Mouse (Mus musculus) midbrain, embryonic 16.5 days (tissue): ENCODE data around the gene Klk9. TPM values are rescaled to one million over a fixed set of nuclear protein-coding genes. Genes with fewer than 3 reads are reported as not detected.
A peak's percentile ranks its signal among the peaks of the same experiment; 100 is the strongest.

ENCODE experiments used
- ATAC-seq: fragments of 200-750 bp; cut with Nextera tagmentation; 2 replicates; pipeline ENCODE4 v1.8.0; 2017; ENCODE audit warnings: moderate TSS enrichment
- H3K27ac ChIP-seq: fragments of 300-500 bp; sonication (generic); 2 replicates; pipeline ENCODE4 v1.5.1; 2014; ENCODE audit warnings: mild to moderate bottlenecking, low read length, mixed read lengths
- H3K27me3 ChIP-seq: fragments of 300-500 bp; sonication (generic); 2 replicates; pipeline ENCODE4 v1.6.1; 2014; ENCODE audit warnings: low read depth, low read length, mixed read lengths; ENCODE audit not compliant: control insufficient read depth, insufficient read depth
- H3K36me3 ChIP-seq: fragments of 300-500 bp; sonication (generic); 2 replicates; pipeline ENCODE4 v1.6.1; 2014; ENCODE audit warnings: mild to moderate bottlenecking, low read length, moderate library complexity, mixed read lengths; ENCODE audit not compliant: control insufficient read depth, insufficient read depth
- H3K4me1 ChIP-seq: fragments of 300-500 bp; sonication (generic); 2 replicates; pipeline ENCODE4 v1.6.1; 2014; ENCODE audit warnings: mild to moderate bottlenecking, low read length, mixed read lengths; ENCODE audit not compliant: control insufficient read depth, insufficient read depth
- H3K4me2 ChIP-seq: fragments of 300-500 bp; sonication (generic); 2 replicates; pipeline ENCODE4 v1.6.1; 2014; ENCODE audit warnings: mild to moderate bottlenecking, low read length, mixed read lengths
- H3K4me3 ChIP-seq: fragments of 300-500 bp; sonication (generic); 2 replicates; pipeline ENCODE4 v1.5.1; 2014; ENCODE audit warnings: low read depth, mild to moderate bottlenecking, low read length, moderate library complexity, mixed read lengths
- H3K9ac ChIP-seq: fragments of 300-500 bp; sonication (generic); 2 replicates; pipeline ENCODE4 v1.6.1; 2014; ENCODE audit warnings: low read depth, low read length, mixed read lengths
- H3K9me3 ChIP-seq: fragments of 300-500 bp; sonication (generic); replicated peaks from 2 replicates; pipeline ENCODE4 v1.6.1; 2014; ENCODE audit warnings: mild to moderate bottlenecking, low read length, mixed read lengths; ENCODE audit not compliant: control insufficient read depth, poor library complexity, severe bottlenecking
- WGBS: fragments of 180-500 bp; shearing (Covaris S2); extraction: QIAGEN DNeasy Blood & Tissue Kit; methylation state at CpG from one replicate; pipeline ENCODE4 v1.1.7; 2014; 5-methylcytosine and 5-hydroxymethylcytosine counted together
- polyA plus RNA-seq: library from polyadenylated mRNA; unstranded; fragments of >200 nt; fragmentation: Nextera tagmentation; extraction: Ambion mirVana; gene quantifications from 2 replicates; pipeline ENCODE4 v1.2.1, GENCODE M21; 2015

The Klk9 gene
- polyA plus RNA-seq, 1 experiment from 2014 or later = 0.13 TPM

- peak overlapping the region; percentile 33 for H3K4me3 ChIP-seq
- no peaks in the 10 kb centered on the region for H3K36me3 ChIP-seq
- H3K9ac ChIP-seq = peak overlapping the region; percentile 56; the same call in 1 of the 2 replicates
- ATAC-seq = peak; percentile 69
- 7% methylated on average over 36 of the region's 36 CpGs for WGBS
- no peak overlapping the region for H3K27ac ChIP-seq
- no peaks in the 10 kb centered on the region for H3K9me3 ChIP-seq
- peaks cover 6% of the 10 kb centered on the region for H3K4me1 ChIP-seq
- peaks cover 6% of the 10 kb centered on the region for H3K27me3 ChIP-seq
- H3K4me2 ChIP-seq = peak overlapping the region; percentile 75
Measured at GRCm38 (mm10) chr7:43782275-43783265, 9.1 kb upstream of the Klk9 start.

DNA sequence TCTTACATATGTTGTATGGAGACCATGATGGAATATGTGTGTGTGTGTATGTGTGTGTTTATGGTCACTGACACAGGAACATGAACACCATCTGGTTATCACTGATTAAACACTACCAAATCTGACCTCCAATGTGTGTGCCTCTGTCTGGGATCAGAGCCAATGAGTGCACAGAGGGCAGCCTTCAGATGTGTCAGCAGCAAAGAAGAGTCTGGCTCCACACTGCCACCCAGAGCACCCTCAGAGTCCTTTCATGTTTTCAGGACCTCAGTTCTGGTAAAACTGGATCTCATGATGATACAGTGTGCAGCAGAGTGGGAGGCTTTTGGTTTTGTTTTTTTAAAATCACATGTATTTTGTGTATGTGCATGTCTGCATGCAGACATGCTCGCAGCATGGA lies 6.4 kb upstream of the Klk9 start:
- peaks cover 6% of the 10 kb centered on the region for H3K27me3 ChIP-seq
- no peaks in the 10 kb centered on the region for H3K36me3 ChIP-seq
- H3K4me3 ChIP-seq = no peak overlapping the region
- no peak for ATAC-seq
- no peaks in the 10 kb centered on the region for H3K9me3 ChIP-seq
- H3K4me2 ChIP-seq = no peak overlapping the region
- H3K27ac ChIP-seq = no peak overlapping the region
- H3K4me1 ChIP-seq = peaks cover 6% of the 10 kb centered on the region
- no peak overlapping the region for H3K9ac ChIP-seq
- WGBS = 91% methylated on average over 1 of the region's 1 CpGs

DNA sequence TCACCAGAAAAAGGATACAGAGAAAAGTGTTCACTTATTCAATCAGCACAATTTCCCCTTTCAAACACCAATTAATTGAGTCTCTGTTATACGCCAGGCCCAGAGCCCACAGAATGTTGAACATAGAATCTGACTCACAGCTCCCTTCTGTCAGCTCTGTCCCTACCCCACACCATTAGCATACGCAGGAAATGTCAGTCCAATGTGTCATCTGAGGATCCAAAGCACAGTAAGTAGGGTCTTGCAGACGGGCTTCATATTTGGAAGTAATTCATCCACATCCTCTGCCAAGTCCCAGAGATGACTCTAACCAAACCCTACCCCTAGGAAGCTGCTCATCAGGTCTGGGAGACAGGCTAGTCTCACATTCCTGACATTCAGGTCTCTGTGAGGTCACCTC lies 3.6 kb upstream of the Klk9 start:
- H3K9ac ChIP-seq = no peak overlapping the region
- H3K4me1 ChIP-seq = no peaks in the 10 kb centered on the region
- ATAC-seq = no peak
- no peaks in the 10 kb centered on the region for H3K36me3 ChIP-seq
- H3K27me3 ChIP-seq = peaks cover 5% of the 10 kb centered on the region
- H3K4me3 ChIP-seq = no peak overlapping the region
- no peak overlapping the region for H3K4me2 ChIP-seq
- H3K9me3 ChIP-seq = no peaks in the 10 kb centered on the region
- 78% methylated on average over 3 of the region's 3 CpGs for WGBS
- H3K27ac ChIP-seq = no peak overlapping the region

DNA sequence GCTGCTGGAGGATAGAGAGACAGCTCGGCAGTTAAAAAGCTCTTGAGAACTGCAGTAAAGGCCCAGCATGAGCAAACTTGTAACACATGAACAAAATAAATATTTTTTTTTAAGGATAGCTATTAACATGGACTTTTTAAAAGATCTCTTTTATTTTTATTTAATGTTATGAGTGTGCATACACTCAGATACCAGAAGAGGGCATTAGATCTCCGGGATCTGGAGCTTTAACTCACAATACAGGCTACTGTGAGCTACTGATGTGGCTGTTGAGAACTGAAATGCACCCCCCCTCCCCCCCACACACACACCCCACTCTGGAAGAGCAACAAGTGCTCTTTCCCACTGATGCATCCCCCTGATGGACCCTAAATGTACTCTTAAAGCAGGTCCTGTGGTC lies 2.4 kb upstream of the Klk9 start:
- no peaks in the 10 kb centered on the region for H3K9me3 ChIP-seq
- no peaks in the 10 kb centered on the region for H3K36me3 ChIP-seq
- no peak overlapping the region for H3K4me2 ChIP-seq
- H3K27me3 ChIP-seq = no peaks in the 10 kb centered on the region; the same call in 1 of the 2 replicates
- H3K27ac ChIP-seq = no peak overlapping the region
- H3K4me3 ChIP-seq = no peak overlapping the region
- no peak for ATAC-seq
- WGBS = 76% methylated on average over 2 of the region's 2 CpGs
- H3K9ac ChIP-seq = no peak overlapping the region
- no peaks in the 10 kb centered on the region for H3K4me1 ChIP-seq

GRCm38 (mm10) chr7:43796355-43796754 lies 4.7 kb downstream of the Klk9 start:
- H3K9ac ChIP-seq = peak overlapping the region; percentile 67
- WGBS = 15% methylated on average over 8 of the region's 8 CpGs
- H3K4me3 ChIP-seq = peak overlapping the region; percentile 55
- H3K9me3 ChIP-seq = no peaks in the 10 kb centered on the region
- H3K36me3 ChIP-seq = no peaks in the 10 kb centered on the region
- H3K4me1 ChIP-seq = peaks cover 9% of the 10 kb centered on the region; the same call in 1 of the 2 replicates
- H3K27me3 ChIP-seq = peaks cover 12% of the 10 kb centered on the region
- H3K27ac ChIP-seq = no peak overlapping the region
- peak; percentile 52; the same call in 1 of the 2 replicates for ATAC-seq
- H3K4me2 ChIP-seq = peak overlapping the region; percentile 85

DNA sequence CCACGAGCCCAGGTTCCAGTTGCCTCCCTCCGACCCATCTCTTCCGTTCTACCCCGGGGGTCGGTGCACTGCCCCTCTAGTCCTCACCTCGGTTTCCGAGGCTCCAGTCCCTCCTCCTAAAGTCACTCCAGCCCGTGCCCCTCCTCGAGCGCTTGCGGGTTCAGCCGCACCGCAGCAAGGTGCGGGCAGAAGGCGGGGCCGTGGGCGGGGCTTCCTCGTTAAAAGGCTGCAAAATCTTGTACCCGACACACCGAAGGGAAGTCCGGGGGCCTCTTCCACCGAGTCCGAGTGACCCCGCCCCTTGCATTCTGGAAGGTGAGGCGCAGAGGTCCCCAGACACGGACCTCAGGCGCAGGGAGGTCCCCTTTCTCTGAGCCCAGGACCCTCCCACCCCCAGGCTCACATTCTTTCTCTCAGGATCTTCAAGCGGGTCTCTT lies 5.7 kb downstream of the Klk9 start, which contains the start of gene Klk8:
TSS of gene Klk8 (plus strand) at position 245 of the 437 bp plus-strand sequence.
- WGBS = under 1% methylated on average over 28 of the region's 28 CpGs
- ATAC-seq = peak; percentile 71

GRCm38 (mm10) chr7:43797844-43798462 lies 6.3 kb downstream of the Klk9 start:
- Histone ChIP-seq H3K4me1 (peaks cover 9% of the 10 kb centered on the region; the same call in 1 of the 2 replicates), H3K27ac (no peak overlapping the region), H3K4me2 (peak overlapping the region; percentile 85), H3K27me3 (peaks cover 12% of the 10 kb centered on the region), H3K4me3 (peak overlapping the region; percentile 55), H3K9ac (peak overlapping the region; percentile 67), H3K9me3 (no peaks in the 10 kb centered on the region), H3K36me3 (no peaks in the 10 kb centered on the region)
- WGBS = 39% methylated on average over 13 of the region's 13 CpGs
- ATAC-seq = peak; percentile 57

More for the DNA sequence above, 5.7 kb downstream of the Klk9 start, which contains the start of gene Klk8:
- Histone ChIP-seq H3K36me3 (no peaks in the 10 kb centered on the region), H3K4me3 (peak within 1 kb of the TSS; percentile 55), H3K4me2 (peak within 1 kb of the TSS; percentile 85), H3K4me1 (peaks cover 9% of the 10 kb centered on the region; the same call in 1 of the 2 replicates), H3K27ac (no peak within 1 kb of the TSS), H3K27me3 (peaks cover 12% of the 10 kb centered on the region), H3K9me3 (no peaks in the 10 kb centered on the region), H3K9ac (peak within 1 kb of the TSS; percentile 67)

GRCm38 (mm10) chr7:43799876-43800275 lies 8.2 kb downstream of the Klk9 start:
- 76% methylated on average over 7 of the region's 7 CpGs for WGBS
- no peak overlapping the region for H3K9ac ChIP-seq
- no peak overlapping the region for H3K4me3 ChIP-seq
- H3K9me3 ChIP-seq = no peaks in the 10 kb centered on the region
- ATAC-seq = no peak
- peaks cover 12% of the 10 kb centered on the region for H3K27me3 ChIP-seq
- no peak overlapping the region for H3K27ac ChIP-seq
- H3K36me3 ChIP-seq = no peaks in the 10 kb centered on the region
- H3K4me1 ChIP-seq = peaks cover 9% of the 10 kb centered on the region; the same call in 1 of the 2 replicates
- H3K4me2 ChIP-seq = no peak overlapping the region
